Mouse (Mus musculus) megakaryocyte, embryonic 14.5 days (primary cell): ENCODE data around the gene 2410004P03Rik.

Source experiments
- FLI1 ChIP-seq: IDR thresholded peaks from 2 replicates; pipeline ENCODE4 v1.6.1; 2012; ENCODE audit warnings: low read length, inconsistent platforms, mixed read lengths
- GATA1 ChIP-seq: IDR thresholded peaks from 3 replicates; pipeline ENCODE4 v1.6.1; 2012; ENCODE audit warnings: mixed read lengths, low read length, inconsistent platforms, borderline replicate concordance

DNA sequence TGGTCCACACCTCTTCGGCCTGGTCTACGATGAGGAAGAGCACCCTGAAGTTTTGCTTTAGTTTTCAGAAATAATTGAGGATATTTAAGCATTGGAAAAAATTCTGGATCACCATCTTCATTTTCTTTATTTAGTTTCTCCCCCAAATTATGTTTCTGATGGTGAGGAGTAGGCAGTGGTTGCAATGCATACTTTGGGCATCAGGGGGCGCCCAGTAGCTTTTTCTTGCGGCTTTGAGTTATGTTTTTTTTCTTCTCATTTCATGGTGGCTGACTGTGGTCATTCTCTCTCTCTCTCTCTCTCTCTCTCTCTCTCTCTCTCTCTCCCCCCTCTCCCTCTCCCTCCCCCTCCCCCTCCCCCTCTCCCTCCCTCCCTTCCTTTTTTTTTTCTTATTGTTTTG is 6.9 kb upstream of the 2410004P03Rik start:
- TF ChIP-seq GATA1 (no peak), FLI1 (no peak)
